Mouse (Mus musculus) ovary, postnatal 14 days (tissue): ENCODE measurements at regions not wholly inside any gene's neighbourhood (a gene's known extent, or its start where the extent isn't known, plus 50 kb on each side); places are given as distances from the start of the nearest gene placed in this dataset.
A peak's percentile ranks its signal among the peaks of the same experiment; 100 is the strongest.

Experiments
- DNase-seq: peaks from one replicate; pipeline ENCODE4 v3.0.0; 2022; ENCODE audit warnings: low spot score

DNA sequence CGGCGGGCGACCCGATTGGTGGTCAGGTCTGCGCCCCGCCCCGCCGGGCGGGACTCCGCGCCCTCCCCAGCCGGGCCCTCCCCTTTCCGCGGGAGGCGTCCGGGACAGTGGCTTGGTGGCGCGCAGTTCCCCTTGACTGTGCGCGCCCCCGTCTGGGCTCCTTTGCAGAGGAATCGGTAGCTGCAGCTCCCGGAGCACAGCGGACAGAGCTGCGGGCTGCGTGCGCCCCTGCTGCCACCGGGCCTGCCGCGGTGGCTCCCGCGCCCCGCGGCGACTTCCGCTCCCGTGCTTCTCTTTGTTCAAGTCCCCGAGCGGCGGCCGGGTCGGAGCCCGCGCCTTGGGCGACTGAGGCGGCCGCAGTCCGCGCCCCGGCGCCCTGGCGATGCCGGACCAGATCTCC lies 566.6 kb upstream of the Gm21863 start:
- DNase-seq = peak; percentile 4
